Mouse (Mus musculus): ENCODE measurements around the gene Sema5a. TPM values are rescaled to one million over a fixed set of nuclear protein-coding genes. Genes with fewer than 3 reads are reported as not detected.

Sema5a gene
- polyA plus RNA-seq, 1 experiment from 2014 or later: 15.7 TPM

GRCm38 (mm10) chr15:32610776-32611175 lies 366.2 kb downstream of the Sema5a start:
- 77% methylated on average over 2 of the region's 2 CpGs for WGBS

GRCm38 (mm10) chr15:32611201-32611600 lies 366.6 kb downstream of the Sema5a start:
- Histone ChIP-seq H3K27me3 (ENCODE audit: control insufficient read depth, insufficient read depth, low read length) (no peaks in the 10 kb centered on the region), H3K27ac (ENCODE audit: low read depth, low read length) (no peak overlapping the region), H3K4me1 (ENCODE audit: control insufficient read depth, insufficient read depth, low read length) (no peaks in the 10 kb centered on the region), H3K9me3 (ENCODE audit: control insufficient read depth, low read length) (no peaks in the 10 kb centered on the region), H3K4me3 (ENCODE audit: low read depth, low read length) (no peak overlapping the region), H3K9ac (replicated peaks; ENCODE audit: low read depth, low read length) (no peak overlapping the region), H3K36me3 (ENCODE audit: control insufficient read depth, insufficient read depth, low read length) (no peaks in the 10 kb centered on the region), H3K4me2 (ENCODE audit: low read depth, low read length) (no peak overlapping the region)
- ATAC-seq (ENCODE audit: low read depth): no peak
- 89% methylated on average over 7 of the region's 7 CpGs for WGBS

More at GRCm38 (mm10) chr15:32610776-32611175, 366.2 kb downstream of the Sema5a start:
- ATAC-seq (ENCODE audit: low read depth): no peak
- H3K4me2 ChIP-seq (ENCODE audit: low read depth, low read length): no peak overlapping the region
- H3K27ac ChIP-seq (ENCODE audit: low read depth, low read length): no peak overlapping the region
- no peak overlapping the region for H3K4me3 ChIP-seq (ENCODE audit: low read depth, low read length)
- H3K36me3 ChIP-seq (ENCODE audit: control insufficient read depth, insufficient read depth, low read length): no peaks in the 10 kb centered on the region
- H3K27me3 ChIP-seq (ENCODE audit: control insufficient read depth, insufficient read depth, low read length): no peaks in the 10 kb centered on the region
- H3K9me3 ChIP-seq (ENCODE audit: control insufficient read depth, low read length): no peaks in the 10 kb centered on the region
- H3K9ac ChIP-seq (replicated peaks; ENCODE audit: low read depth, low read length): no peak overlapping the region
- H3K4me1 ChIP-seq (ENCODE audit: control insufficient read depth, insufficient read depth, low read length): no peaks in the 10 kb centered on the region

GRCm38 (mm10) chr15:32613718-32614117 lies 369.1 kb downstream of the Sema5a start:
- Histone ChIP-seq H3K4me2 (ENCODE audit: low read depth, low read length) (no peak overlapping the region), H3K27ac (ENCODE audit: low read depth, low read length) (no peak overlapping the region), H3K9me3 (ENCODE audit: control insufficient read depth, low read length) (no peaks in the 10 kb centered on the region), H3K27me3 (ENCODE audit: control insufficient read depth, insufficient read depth, low read length) (no peaks in the 10 kb centered on the region), H3K9ac (replicated peaks; ENCODE audit: low read depth, low read length) (no peak overlapping the region), H3K36me3 (ENCODE audit: control insufficient read depth, insufficient read depth, low read length) (no peaks in the 10 kb centered on the region), H3K4me1 (ENCODE audit: control insufficient read depth, insufficient read depth, low read length) (no peaks in the 10 kb centered on the region), H3K4me3 (ENCODE audit: low read depth, low read length) (no peak overlapping the region)
- no peak for ATAC-seq (ENCODE audit: low read depth)
- 93% methylated on average over 6 of the region's 6 CpGs for WGBS

GRCm38 (mm10) chr15:32615773-32616172 lies 371.2 kb downstream of the Sema5a start:
- no peaks in the 10 kb centered on the region for H3K9me3 ChIP-seq (ENCODE audit: control insufficient read depth, low read length)
- no peak overlapping the region for H3K27ac ChIP-seq (ENCODE audit: low read depth, low read length)
- no peak overlapping the region for H3K4me3 ChIP-seq (ENCODE audit: low read depth, low read length)
- WGBS: 86% methylated on average over 5 of the region's 5 CpGs
- H3K27me3 ChIP-seq (ENCODE audit: control insufficient read depth, insufficient read depth, low read length): no peaks in the 10 kb centered on the region
- H3K4me2 ChIP-seq (ENCODE audit: low read depth, low read length): no peak overlapping the region
- no peak for ATAC-seq (ENCODE audit: low read depth)
- no peak overlapping the region for H3K9ac ChIP-seq (replicated peaks; ENCODE audit: low read depth, low read length)
- no peaks in the 10 kb centered on the region for H3K36me3 ChIP-seq (ENCODE audit: control insufficient read depth, insufficient read depth, low read length)
- H3K4me1 ChIP-seq (ENCODE audit: control insufficient read depth, insufficient read depth, low read length): no peaks in the 10 kb centered on the region

GRCm38 (mm10) chr15:32619199-32619598 lies 374.6 kb downstream of the Sema5a start:
- Histone ChIP-seq H3K27ac (ENCODE audit: low read depth, low read length) (no peak overlapping the region), H3K4me3 (ENCODE audit: low read depth, low read length) (no peak overlapping the region), H3K4me1 (ENCODE audit: control insufficient read depth, insufficient read depth, low read length) (no peaks in the 10 kb centered on the region), H3K9me3 (ENCODE audit: control insufficient read depth, low read length) (no peaks in the 10 kb centered on the region), H3K4me2 (ENCODE audit: low read depth, low read length) (no peak overlapping the region), H3K36me3 (ENCODE audit: control insufficient read depth, insufficient read depth, low read length) (no peaks in the 10 kb centered on the region), H3K27me3 (ENCODE audit: control insufficient read depth, insufficient read depth, low read length) (no peaks in the 10 kb centered on the region), H3K9ac (replicated peaks; ENCODE audit: low read depth, low read length) (no peak overlapping the region)
- 36% methylated on average over 2 of the region's 2 CpGs for WGBS
- no peak for ATAC-seq (ENCODE audit: low read depth)

GRCm38 (mm10) chr15:32623037-32623739 lies 378.6 kb downstream of the Sema5a start:
- 82% methylated on average over 12 of the region's 12 CpGs for WGBS
- no peak overlapping the region for H3K27ac ChIP-seq (ENCODE audit: low read depth, low read length)
- ATAC-seq (ENCODE audit: low read depth): no peak

GRCm38 (mm10) chr15:32624106-32624505 lies 379.5 kb downstream of the Sema5a start:
- Histone ChIP-seq H3K9me3 (ENCODE audit: control insufficient read depth, low read length) (no peaks in the 10 kb centered on the region), H3K36me3 (ENCODE audit: control insufficient read depth, insufficient read depth, low read length) (no peaks in the 10 kb centered on the region), H3K4me3 (ENCODE audit: low read depth, low read length) (no peak overlapping the region), H3K27ac (ENCODE audit: low read depth, low read length) (no peak overlapping the region), H3K4me2 (ENCODE audit: low read depth, low read length) (no peak overlapping the region), H3K9ac (replicated peaks; ENCODE audit: low read depth, low read length) (no peak overlapping the region), H3K4me1 (ENCODE audit: control insufficient read depth, insufficient read depth, low read length) (no peaks in the 10 kb centered on the region), H3K27me3 (ENCODE audit: control insufficient read depth, insufficient read depth, low read length) (no peaks in the 10 kb centered on the region)
- 29% methylated on average over 4 of the region's 4 CpGs for WGBS
- ATAC-seq (ENCODE audit: low read depth): no peak

More at GRCm38 (mm10) chr15:32623037-32623739, 378.6 kb downstream of the Sema5a start:
- H3K4me3 ChIP-seq (ENCODE audit: low read depth, low read length): no peak overlapping the region
- H3K4me1 ChIP-seq (ENCODE audit: control insufficient read depth, insufficient read depth, low read length): no peaks in the 10 kb centered on the region
- no peaks in the 10 kb centered on the region for H3K36me3 ChIP-seq (ENCODE audit: control insufficient read depth, insufficient read depth, low read length)
- H3K4me2 ChIP-seq (ENCODE audit: low read depth, low read length): no peak overlapping the region
- no peaks in the 10 kb centered on the region for H3K9me3 ChIP-seq (ENCODE audit: control insufficient read depth, low read length)
- H3K9ac ChIP-seq (replicated peaks; ENCODE audit: low read depth, low read length): no peak overlapping the region
- no peaks in the 10 kb centered on the region for H3K27me3 ChIP-seq (ENCODE audit: control insufficient read depth, insufficient read depth, low read length)

GRCm38 (mm10) chr15:32626031-32626430 lies 381.4 kb downstream of the Sema5a start:
- Histone ChIP-seq H3K36me3 (ENCODE audit: control insufficient read depth, insufficient read depth, low read length) (no peaks in the 10 kb centered on the region), H3K4me2 (ENCODE audit: low read depth, low read length) (no peak overlapping the region), H3K4me1 (ENCODE audit: control insufficient read depth, insufficient read depth, low read length) (no peaks in the 10 kb centered on the region), H3K9ac (replicated peaks; ENCODE audit: low read depth, low read length) (no peak overlapping the region), H3K27me3 (ENCODE audit: control insufficient read depth, insufficient read depth, low read length) (no peaks in the 10 kb centered on the region), H3K9me3 (ENCODE audit: control insufficient read depth, low read length) (no peaks in the 10 kb centered on the region), H3K27ac (ENCODE audit: low read depth, low read length) (no peak overlapping the region), H3K4me3 (ENCODE audit: low read depth, low read length) (no peak overlapping the region)
- 91% methylated on average over 2 of the region's 2 CpGs for WGBS
- ATAC-seq (ENCODE audit: low read depth): no peak

GRCm38 (mm10) chr15:32633713-32634112 lies 389.1 kb downstream of the Sema5a start:
- WGBS: 97% methylated on average over 8 of the region's 8 CpGs
- Histone ChIP-seq H3K27me3 (ENCODE audit: control insufficient read depth, insufficient read depth, low read length) (no peaks in the 10 kb centered on the region), H3K9ac (replicated peaks; ENCODE audit: low read depth, low read length) (no peak overlapping the region), H3K27ac (ENCODE audit: low read depth, low read length) (no peak overlapping the region), H3K9me3 (ENCODE audit: control insufficient read depth, low read length) (no peaks in the 10 kb centered on the region), H3K4me3 (ENCODE audit: low read depth, low read length) (no peak overlapping the region), H3K4me2 (ENCODE audit: low read depth, low read length) (no peak overlapping the region), H3K36me3 (ENCODE audit: control insufficient read depth, insufficient read depth, low read length) (no peaks in the 10 kb centered on the region), H3K4me1 (ENCODE audit: control insufficient read depth, insufficient read depth, low read length) (no peaks in the 10 kb centered on the region)
- ATAC-seq (ENCODE audit: low read depth): no peak

Measured in neural tube, embryonic 14.5 days (tissue).